Mouse (Mus musculus) adrenal gland, postnatal 10 days (tissue): ENCODE results near the gene Coro7. TPM values are rescaled to one million over a fixed set of nuclear protein-coding genes. Genes with fewer than 3 reads are reported as not detected.
A peak's percentile ranks its signal among the peaks of the same experiment; 100 is the strongest.
"Not testable (repeated sequence)": the region's sequence is repeated elsewhere in the genome, so short reads cannot be mapped to it uniquely, and the experiment has no call there.

ENCODE experiments used
- DNase-seq: peaks from one replicate; pipeline ENCODE4 v3.0.0; 2021; ENCODE audit warnings: mixed read lengths
- long read RNA-seq, 2 experiments: library from polyadenylated mRNA; stranded (forward); transcript quantifications; one replicate each; pipeline ENCODE4 v2.0.0; 2021
- total RNA-seq, 2 experiments: library from RNA; stranded (reverse); gene quantifications; 2 replicates each; pipeline ENCODE4 v1.2.3; 2021

The Coro7 gene
- 10 to 100 TPM; 27.9 to 38.7 TPM for total RNA-seq
- long read RNA-seq, experiment 1, full-length matches to known transcripts, result 2 of 6 reads
- long read RNA-seq, experiment 1, partial matches to known transcripts, result 4 of 6 reads
- long read RNA-seq, experiment 1, other reads (novel, unspliced or antisense), result 0 of 6 reads
- long read RNA-seq, experiment 2, full-length matches to known transcripts, result 9 of 21 reads
- long read RNA-seq, experiment 2, partial matches to known transcripts, result 4 of 21 reads
- long read RNA-seq, experiment 2, other reads (novel, unspliced or antisense), result 8 of 21 reads

- peak; percentile 93 for DNase-seq
Measured at GRCm38 (mm10) chr16:4679121-4680018, at the start of gene Coro7. TSS of gene Coro7 (minus strand) at chr16:4679777.

- DNase-seq, result peak; percentile 25
Measured at GRCm38 (mm10) chr16:4727963-4728362, 48.4 kb upstream of the Coro7 start.

DNA sequence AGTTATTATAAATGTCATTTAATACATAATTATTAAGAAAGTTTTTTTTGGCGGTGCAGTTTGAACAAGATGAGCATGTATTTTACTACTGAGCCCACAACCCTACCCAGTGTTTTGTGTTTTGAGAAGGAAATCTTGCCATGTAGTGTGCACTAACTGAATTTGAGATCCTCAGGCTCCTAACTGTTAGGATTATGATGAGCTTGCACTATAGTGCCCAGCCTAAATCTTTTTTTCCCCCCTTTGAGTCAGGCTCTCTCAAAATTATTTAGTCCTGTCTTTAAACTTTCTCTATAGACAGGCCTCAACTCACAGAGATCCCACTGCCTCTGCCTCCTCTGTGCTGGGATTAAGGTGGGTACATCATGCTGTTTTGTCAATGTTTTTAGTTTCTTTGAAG lies 47.9 kb upstream of the Coro7 start:
- no peak for DNase-seq

- DNase-seq, result peak; percentile 60
Measured at GRCm38 (mm10) chr16:4726528-4727128, 47.1 kb upstream of the Coro7 start.

- DNase-seq, result peak; percentile 99
Measured at GRCm38 (mm10) chr16:4725780-4726527, 46.4 kb upstream of the Coro7 start, which contains the start of gene Hmox2. TSS of gene Hmox2 (plus strand) at chr16:4726361.

- DNase-seq, result no peak
Measured at GRCm38 (mm10) chr16:4725266-4725665, 45.7 kb upstream of the Coro7 start.

GRCm38 (mm10) chr16:4722915-4723209 lies 43.3 kb upstream of the Coro7 start:
- DNase-seq, result no peak

- no peak for DNase-seq
Measured at GRCm38 (mm10) chr16:4722128-4722914, 42.7 kb upstream of the Coro7 start.

GRCm38 (mm10) chr16:4718753-4719518 lies 39.4 kb upstream of the Coro7 start, which contains the start of gene Nmral1:
TSS of gene Nmral1 (minus strand) at chr16:4719356.
- peak; percentile 69 for DNase-seq

- no peak for DNase-seq
Measured at GRCm38 (mm10) chr16:4717866-4718265, 38.3 kb upstream of the Coro7 start.

GRCm38 (mm10) chr16:4713861-4714710 lies 34.5 kb upstream of the Coro7 start:
- DNase-seq, result no peak

GRCm38 (mm10) chr16:4711173-4711572 lies 31.6 kb upstream of the Coro7 start:
- DNase-seq, result no peak

DNA sequence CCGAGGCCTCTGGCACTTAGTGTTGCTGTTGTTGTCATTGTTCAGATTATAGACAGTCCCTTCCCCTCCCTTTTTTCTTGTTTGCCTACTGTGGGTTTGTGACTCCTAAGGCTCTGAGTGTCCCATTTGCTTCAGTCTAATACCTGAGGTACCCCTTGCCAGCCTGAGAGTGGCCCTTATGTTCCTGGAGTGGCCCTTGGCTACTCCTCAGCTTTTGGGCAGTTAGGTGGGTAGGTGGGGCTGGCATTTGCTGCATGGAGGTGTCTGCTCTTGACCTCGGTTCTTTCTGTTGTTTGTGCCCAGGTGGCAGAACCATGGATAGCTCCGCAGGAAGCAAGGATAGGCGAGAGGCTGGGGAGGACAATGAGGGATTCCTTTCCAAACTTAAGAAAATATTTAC lies 26.0 kb upstream of the Coro7 start:
- no peak for DNase-seq

DNA sequence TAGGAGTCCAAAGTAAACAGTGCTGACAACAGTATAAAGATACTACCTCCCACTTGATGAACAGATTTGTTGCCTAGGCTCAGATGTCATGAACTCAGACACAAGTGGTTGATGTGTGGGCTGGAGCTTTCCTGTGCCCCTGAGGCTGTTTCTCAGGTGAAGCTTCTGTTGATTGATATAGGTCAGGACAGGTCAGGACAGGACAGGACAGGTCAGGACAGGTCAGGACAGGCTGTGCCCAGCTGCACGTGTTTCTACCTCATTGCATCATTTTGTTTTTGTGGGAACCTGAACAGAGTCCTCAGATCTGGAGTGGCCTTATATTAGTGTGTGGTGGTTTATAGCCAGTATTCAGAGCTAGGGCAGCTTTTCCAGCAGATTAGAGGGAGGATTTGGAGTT lies 23.1 kb upstream of the Coro7 start:
- no peak for DNase-seq

DNA sequence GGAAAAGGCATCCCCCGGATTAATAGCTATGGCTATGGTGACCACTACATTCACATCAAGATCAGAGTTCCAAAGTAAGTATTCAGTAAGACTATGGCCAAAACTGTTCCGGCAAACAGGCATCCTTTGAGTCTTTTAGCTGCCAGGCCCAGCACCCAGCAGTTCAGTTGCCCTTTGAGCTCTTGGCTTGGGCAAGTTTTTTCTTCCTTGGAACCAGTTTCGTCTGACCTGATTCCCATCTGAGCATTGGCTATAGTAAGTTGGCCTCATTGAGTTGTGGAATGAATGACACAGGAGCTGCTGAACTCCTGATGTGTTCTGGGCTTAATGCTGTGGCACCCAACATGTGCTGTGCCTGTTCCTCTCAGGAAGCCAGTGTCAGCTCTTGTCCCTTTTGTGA lies 21.6 kb upstream of the Coro7 start:
- DNase-seq, result no peak

DNA sequence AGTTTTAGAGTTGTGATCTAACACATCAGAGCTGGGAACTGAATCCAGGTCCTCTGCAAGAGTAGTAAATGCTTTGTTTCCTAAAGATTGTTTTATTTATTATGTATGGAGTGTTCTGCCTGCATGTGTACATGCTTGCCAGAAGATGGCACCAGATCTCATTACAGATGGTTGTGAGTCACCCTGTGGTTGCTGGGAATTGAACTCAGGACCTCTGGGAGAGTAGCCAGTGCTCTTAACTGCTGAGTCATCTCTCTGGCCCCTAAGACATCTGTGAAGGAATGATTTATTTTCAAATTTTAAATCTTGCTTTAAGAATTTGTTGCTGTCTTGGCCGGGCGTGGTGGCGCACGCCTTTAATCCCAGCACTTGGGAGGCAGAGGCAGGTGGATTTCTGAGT lies 9.8 kb upstream of the Coro7 start:
- DNase-seq, result not testable (repeated sequence)

DNA sequence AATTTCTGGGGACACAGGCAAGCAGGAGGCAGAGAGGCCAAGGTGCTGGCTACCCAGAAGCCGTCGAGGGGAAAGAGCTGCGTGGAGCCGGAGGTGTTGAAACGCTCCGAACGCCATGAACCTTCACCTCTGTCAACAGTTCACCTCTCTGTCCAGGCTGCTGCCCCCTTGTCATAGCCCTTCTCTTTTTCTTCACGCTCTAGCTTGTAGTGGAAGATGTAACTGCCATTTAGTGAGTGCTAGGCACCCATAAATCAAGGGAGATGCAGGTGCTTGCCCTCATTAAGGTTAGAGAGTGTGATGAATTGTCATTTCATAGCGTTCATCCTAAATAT lies 4.8 kb upstream of the Coro7 start:
- no peak for DNase-seq

DNA sequence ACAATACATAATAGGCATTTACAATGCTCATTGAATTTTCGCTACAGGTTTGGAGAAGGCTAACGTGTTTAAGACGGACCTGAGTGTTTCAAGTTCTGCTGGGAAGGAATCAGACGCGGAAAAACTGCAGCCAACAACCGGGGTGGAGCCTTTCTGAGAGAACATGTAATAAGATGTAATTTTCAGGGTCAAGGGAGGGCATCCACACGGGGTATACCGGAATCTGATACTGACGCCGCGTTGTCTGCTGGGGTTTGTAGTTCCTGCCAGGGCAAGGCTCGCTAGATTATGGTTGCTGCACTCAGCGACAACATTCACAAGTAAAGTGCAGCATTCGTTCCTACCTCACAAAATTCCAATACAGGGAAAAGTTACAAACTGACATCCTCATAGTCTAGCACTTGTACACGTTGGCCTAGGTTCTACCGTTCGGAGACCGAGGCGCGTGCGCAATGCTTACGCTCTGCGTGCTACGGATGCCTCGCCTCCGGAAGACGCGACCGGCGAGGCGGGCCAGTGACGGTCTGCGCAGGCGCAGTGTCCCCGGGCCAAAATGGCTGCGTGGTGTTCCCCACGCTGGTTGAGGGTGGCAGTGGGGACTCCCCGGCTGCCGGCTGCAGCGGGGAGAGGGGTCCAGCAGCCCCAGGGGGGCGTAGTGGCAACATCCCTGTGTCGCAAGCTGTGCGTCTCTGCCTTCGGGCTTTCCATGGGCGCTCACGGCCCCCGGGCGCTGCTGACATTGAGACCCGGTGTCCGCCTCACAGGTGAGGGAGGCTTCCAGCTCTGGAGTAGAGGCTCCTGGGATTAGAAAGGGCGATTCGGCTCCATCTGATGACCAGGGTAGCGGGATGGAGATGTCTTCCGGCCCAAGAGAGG lies 4.2 kb upstream of the Coro7 start:
- DNase-seq, result peak; percentile 99

DNA sequence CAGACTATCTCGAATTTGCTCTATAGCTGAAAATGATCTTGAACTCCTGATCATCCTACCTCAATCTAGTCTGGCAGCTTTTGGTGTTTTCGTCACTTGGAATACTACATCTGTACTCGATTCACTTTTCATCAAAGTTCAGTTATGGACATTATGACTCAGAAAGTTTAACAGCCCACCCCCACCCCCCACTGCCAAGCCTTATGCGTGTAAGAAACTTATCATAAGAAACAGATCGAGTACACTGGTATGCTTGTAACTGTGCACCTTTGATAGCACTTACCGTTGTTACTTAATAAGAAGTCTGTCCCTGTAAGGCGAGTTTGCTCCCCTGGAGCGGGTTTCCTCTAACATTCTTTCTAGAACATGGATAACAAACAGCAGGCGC lies 3.6 kb upstream of the Coro7 start:
- no peak for DNase-seq
